Mouse (Mus musculus) forebrain, embryonic 10.5 days (tissue): ENCODE data around the gene Gm37240. TPM values are rescaled to one million over a fixed set of nuclear protein-coding genes. Genes with fewer than 3 reads are reported as not detected.

Experiments used
- DNase-seq: peaks from one replicate; pipeline ENCODE4 v3.0.0-alpha.2; 2017; ENCODE audit warnings: low spot score; ENCODE audit errors: extremely low spot score
- H3K27ac ChIP-seq: fragments of 300-500 bp; sonication (generic); 2 replicates; pipeline ENCODE4 v1.5.1; 2016; ENCODE audit warnings: mild to moderate bottlenecking
- H3K27me3 ChIP-seq: fragments of 300-500 bp; sonication (generic); 2 replicates; pipeline ENCODE4 v1.6.1; 2016; ENCODE audit warnings: mild to moderate bottlenecking; ENCODE audit not compliant: poor library complexity, severe bottlenecking
- H3K36me3 ChIP-seq: fragments of 300-500 bp; sonication (generic); replicated peaks from 2 replicates; pipeline ENCODE4 v1.6.1; 2016; ENCODE audit warnings: mild to moderate bottlenecking, moderate library complexity
- H3K4me1 ChIP-seq: fragments of 300-500 bp; sonication (generic); 2 replicates; pipeline ENCODE4 v1.6.1; 2016
- H3K4me3 ChIP-seq: fragments of 300-500 bp; sonication (generic); 2 replicates; pipeline ENCODE4 v1.5.1; 2016; ENCODE audit warnings: mild to moderate bottlenecking, moderate library complexity
- H3K9me3 ChIP-seq: fragments of 300-500 bp; sonication (generic); 2 replicates; pipeline ENCODE4 v1.6.1; 2016; ENCODE audit warnings: mild to moderate bottlenecking, moderate library complexity
- WGBS: fragments of 180-500 bp; shearing (Covaris S2); methylation state at CpG from one replicate; pipeline ENCODE4 v1.1.7; 2016; 5-methylcytosine and 5-hydroxymethylcytosine counted together
- polyA plus RNA-seq: library from polyadenylated mRNA; unstranded; fragments of >200 nt; fragmentation: Nextera tagmentation; extraction: Ambion mirVana; gene quantifications from 2 replicates; pipeline ENCODE4 v1.2.1, GENCODE M21; 2016

Gm37240 gene
- polyA plus RNA-seq, 1 experiment from 2014 or later: 0.77 TPM

- Histone ChIP-seq H3K36me3 (no peaks in the 10 kb centered on the region), H3K9me3 (no peaks in the 10 kb centered on the region), H3K27me3 (peaks cover 20% of the 10 kb centered on the region), H3K4me1 (peaks cover 36% of the 10 kb centered on the region), H3K4me3 (no peak overlapping the region), H3K27ac (peak overlapping the region; percentile 8; the same call in 1 of the 2 replicates)
- no peak for DNase-seq
- WGBS: 64% methylated on average over 19 of the region's 19 CpGs
These were observed 700.6 kb downstream of the Gm37240 start for GRCm38 (mm10) chr3:85186661-85187076.

- 3% methylated on average over 12 of the region's 12 CpGs for WGBS
- DNase-seq: peak; percentile 52
- Histone ChIP-seq H3K9me3 (no peaks in the 10 kb centered on the region), H3K27me3 (peaks cover 20% of the 10 kb centered on the region), H3K4me1 (peaks cover 36% of the 10 kb centered on the region), H3K27ac (peak overlapping the region; percentile 56), H3K4me3 (0 out of 2 replicates have a peak overlapping the region, but pooled peaks have one; percentile 2), H3K36me3 (no peaks in the 10 kb centered on the region)
These were observed 701.5 kb downstream of the Gm37240 start for GRCm38 (mm10) chr3:85185827-85186226.

GRCm38 (mm10) chr3:85184916-85185315 is 702.4 kb downstream of the Gm37240 start:
- H3K27me3 ChIP-seq: peaks cover 20% of the 10 kb centered on the region
- DNase-seq: no peak
- no peaks in the 10 kb centered on the region for H3K36me3 ChIP-seq
- H3K4me3 ChIP-seq: no peak overlapping the region
- WGBS: 85% methylated on average over 11 of the region's 11 CpGs
- peaks cover 36% of the 10 kb centered on the region for H3K4me1 ChIP-seq
- H3K27ac ChIP-seq: no peak overlapping the region
- H3K9me3 ChIP-seq: peaks cover 6% of the 10 kb centered on the region; the same call in 1 of the 2 replicates

GRCm38 (mm10) chr3:85184151-85184550 is 703.2 kb downstream of the Gm37240 start:
- Histone ChIP-seq H3K9me3 (peaks cover 13% of the 10 kb centered on the region; the same call in 1 of the 2 replicates), H3K36me3 (no peaks in the 10 kb centered on the region), H3K4me1 (peaks cover 36% of the 10 kb centered on the region), H3K4me3 (no peak overlapping the region), H3K27me3 (peaks cover 20% of the 10 kb centered on the region), H3K27ac (no peak overlapping the region)
- 77% methylated on average over 6 of the region's 6 CpGs for WGBS
- DNase-seq: no peak

GRCm38 (mm10) chr3:85176736-85177135 is 710.6 kb downstream of the Gm37240 start:
- WGBS: 91% methylated on average over 1 of the region's 1 CpGs
- no peak for DNase-seq

GRCm38 (mm10) chr3:85174542-85175469 is 712.5 kb downstream of the Gm37240 start:
- 78% methylated on average over 28 of the region's 28 CpGs for WGBS
- no peaks in the 10 kb centered on the region for H3K27me3 ChIP-seq
- H3K27ac ChIP-seq: no peak overlapping the region
- H3K36me3 ChIP-seq: no peaks in the 10 kb centered on the region
- H3K9me3 ChIP-seq: peaks cover 6% of the 10 kb centered on the region; the same call in 1 of the 2 replicates
- H3K4me3 ChIP-seq: no peak overlapping the region
- DNase-seq: no peak
- H3K4me1 ChIP-seq: peaks cover 17% of the 10 kb centered on the region

More at GRCm38 (mm10) chr3:85176736-85177135, 710.6 kb downstream of the Gm37240 start:
- H3K27me3 ChIP-seq: no peaks in the 10 kb centered on the region
- peaks cover 13% of the 10 kb centered on the region; the same call in 1 of the 2 replicates for H3K9me3 ChIP-seq
- H3K27ac ChIP-seq: no peak overlapping the region
- no peak overlapping the region for H3K4me3 ChIP-seq
- no peaks in the 10 kb centered on the region for H3K36me3 ChIP-seq
- peaks cover 17% of the 10 kb centered on the region for H3K4me1 ChIP-seq

GRCm38 (mm10) chr3:85173441-85174071 is 713.8 kb downstream of the Gm37240 start:
- 84% methylated on average over 6 of the region's 6 CpGs for WGBS
- DNase-seq: no peak
- Histone ChIP-seq H3K27me3 (no peaks in the 10 kb centered on the region), H3K36me3 (no peaks in the 10 kb centered on the region), H3K27ac (no peak overlapping the region), H3K4me3 (no peak overlapping the region), H3K4me1 (peaks cover 17% of the 10 kb centered on the region), H3K9me3 (no peaks in the 10 kb centered on the region)

- Histone ChIP-seq H3K27me3 (no peaks in the 10 kb centered on the region), H3K4me3 (no peak overlapping the region), H3K9me3 (no peaks in the 10 kb centered on the region), H3K36me3 (no peaks in the 10 kb centered on the region), H3K4me1 (peaks cover 17% of the 10 kb centered on the region), H3K27ac (no peak overlapping the region)
- WGBS: 84% methylated on average over 11 of the region's 11 CpGs
- no peak for DNase-seq
These were observed 714.8 kb downstream of the Gm37240 start for GRCm38 (mm10) chr3:85172532-85172931.

GRCm38 (mm10) chr3:85172096-85172495 is 715.2 kb downstream of the Gm37240 start:
- H3K4me1 ChIP-seq: peaks cover 17% of the 10 kb centered on the region
- no peak overlapping the region for H3K27ac ChIP-seq
- no peaks in the 10 kb centered on the region for H3K36me3 ChIP-seq
- DNase-seq: no peak
- no peaks in the 10 kb centered on the region for H3K27me3 ChIP-seq
- WGBS: 92% methylated on average over 12 of the region's 12 CpGs
- no peak overlapping the region for H3K4me3 ChIP-seq
- no peaks in the 10 kb centered on the region for H3K9me3 ChIP-seq

- WGBS: 96% methylated on average over 2 of the region's 2 CpGs
- no peak overlapping the region for H3K27ac ChIP-seq
- DNase-seq: no peak
- H3K9me3 ChIP-seq: no peaks in the 10 kb centered on the region
- H3K4me1 ChIP-seq: 0 out of 2 replicates have a peak, but pooled peaks cover 1% of the 10 kb centered on the region
- no peak overlapping the region for H3K4me3 ChIP-seq
- H3K27me3 ChIP-seq: no peaks in the 10 kb centered on the region
- H3K36me3 ChIP-seq: no peaks in the 10 kb centered on the region
These were observed 718.5 kb downstream of the Gm37240 start for GRCm38 (mm10) chr3:85168816-85169215.

GRCm38 (mm10) chr3:85164931-85165330 is 722.4 kb downstream of the Gm37240 start:
- no peak overlapping the region for H3K27ac ChIP-seq
- H3K4me1 ChIP-seq: no peaks in the 10 kb centered on the region
- no peak overlapping the region for H3K4me3 ChIP-seq
- no peaks in the 10 kb centered on the region for H3K27me3 ChIP-seq
- no peak for DNase-seq
- H3K9me3 ChIP-seq: no peaks in the 10 kb centered on the region
- no peaks in the 10 kb centered on the region for H3K36me3 ChIP-seq
- 82% methylated on average over 1 of the region's 1 CpGs for WGBS

- no peaks in the 10 kb centered on the region for H3K9me3 ChIP-seq
- H3K27ac ChIP-seq: no peak overlapping the region
- H3K4me3 ChIP-seq: no peak overlapping the region
- no peaks in the 10 kb centered on the region for H3K36me3 ChIP-seq
- H3K4me1 ChIP-seq: no peaks in the 10 kb centered on the region
- DNase-seq: no peak
- WGBS: 93% methylated on average over 5 of the region's 5 CpGs
- H3K27me3 ChIP-seq: no peaks in the 10 kb centered on the region
These were observed 723.9 kb downstream of the Gm37240 start for GRCm38 (mm10) chr3:85163396-85163795.

GRCm38 (mm10) chr3:85162430-85162829 is 724.9 kb downstream of the Gm37240 start:
- no peak overlapping the region for H3K27ac ChIP-seq
- H3K36me3 ChIP-seq: no peaks in the 10 kb centered on the region
- no peak for DNase-seq
- H3K9me3 ChIP-seq: no peaks in the 10 kb centered on the region
- H3K4me3 ChIP-seq: no peak overlapping the region
- WGBS: 89% methylated on average over 3 of the region's 3 CpGs
- no peaks in the 10 kb centered on the region for H3K27me3 ChIP-seq
- no peaks in the 10 kb centered on the region for H3K4me1 ChIP-seq
